Mouse (Mus musculus) neural tube, embryonic 12.5 days (tissue): ENCODE data around the gene Prkag3. TPM values are rescaled to one million over a fixed set of nuclear protein-coding genes. Genes with fewer than 3 reads are reported as not detected.

Source experiments
- ATAC-seq: fragments of 200-750 bp; cut with Nextera tagmentation; 2 replicates; pipeline ENCODE4 v1.8.0; 2017; ENCODE audit warnings: low read depth, mild to moderate bottlenecking, moderate TSS enrichment, moderate library complexity; ENCODE audit not compliant: low FRiP score
- H3K27ac ChIP-seq: fragments of 300-500 bp; sonication (generic); 2 replicates; pipeline ENCODE4 v1.5.1; 2016
- H3K27me3 ChIP-seq: fragments of 300-500 bp; sonication (generic); replicated peaks from 2 replicates; pipeline ENCODE4 v1.6.1; 2016; ENCODE audit warnings: mild to moderate bottlenecking
- H3K36me3 ChIP-seq: fragments of 300-500 bp; sonication (generic); 2 replicates; pipeline ENCODE4 v1.6.1; 2016; ENCODE audit warnings: mild to moderate bottlenecking
- H3K4me1 ChIP-seq: fragments of 300-500 bp; sonication (generic); 2 replicates; pipeline ENCODE4 v1.6.1; 2016
- H3K4me2 ChIP-seq: fragments of 300-500 bp; sonication (generic); replicated peaks from 2 replicates; pipeline ENCODE4 v1.6.1; 2016; ENCODE audit warnings: mild to moderate bottlenecking
- H3K4me3 ChIP-seq: fragments of 300-500 bp; sonication (generic); 2 replicates; pipeline ENCODE4 v1.5.1; 2016
- H3K9ac ChIP-seq: fragments of 300-500 bp; sonication (generic); 2 replicates; pipeline ENCODE4 v1.6.1; 2016; ENCODE audit warnings: mild to moderate bottlenecking
- H3K9me3 ChIP-seq: fragments of 300-500 bp; sonication (generic); 2 replicates; pipeline ENCODE4 v1.6.1; 2016; ENCODE audit warnings: mild to moderate bottlenecking
- WGBS: fragments of 180-500 bp; shearing (Covaris S2); methylation state at CpG from one replicate; pipeline ENCODE4 v1.1.7; 2016; 5-methylcytosine and 5-hydroxymethylcytosine counted together
- polyA plus RNA-seq: library from polyadenylated mRNA; unstranded; fragments of >200 nt; fragmentation: Nextera tagmentation; extraction: Ambion mirVana; gene quantifications from 2 replicates; pipeline ENCODE4 v1.2.1, GENCODE M21; 2016

Prkag3 gene
- polyA plus RNA-seq = 0.10 and 0.40 TPM in 2 replicates

DNA sequence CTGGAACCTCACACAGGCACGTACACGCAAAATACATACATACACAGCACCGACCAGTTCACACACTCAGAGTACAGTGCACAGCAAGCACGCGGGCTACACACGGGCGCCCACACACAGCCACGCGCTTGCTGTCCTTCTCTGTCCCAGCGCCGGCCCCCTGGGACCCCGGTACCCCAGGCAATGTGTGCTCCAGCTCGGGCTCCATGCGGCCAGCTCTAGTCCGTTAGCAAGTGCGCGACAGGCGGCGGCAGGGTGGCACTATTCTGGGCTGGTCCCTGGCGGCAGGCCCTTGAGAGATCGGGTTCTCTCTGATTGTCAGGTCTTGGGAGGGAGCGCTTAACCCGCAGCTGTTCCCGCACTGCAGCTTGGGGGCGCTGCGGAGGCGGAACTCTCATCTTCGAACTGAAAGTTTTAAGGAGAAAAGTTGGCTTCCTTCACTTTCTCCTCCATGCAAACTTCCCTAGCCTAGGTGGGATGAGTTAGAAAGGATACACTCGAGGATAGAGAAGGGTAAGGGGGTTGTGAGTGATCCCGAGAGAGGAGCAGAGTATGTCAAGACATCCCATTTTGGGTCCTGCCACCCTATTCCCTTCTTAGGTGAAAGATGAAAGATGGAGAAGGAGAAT is at the start of gene Prkag3:
Gene Prkag3, minus strand, starts transcription at position 579 of the 629 bp plus-strand sequence.
- peak within 1 kb of the TSS; percentile 56 for H3K4me2 ChIP-seq
- peaks cover 8% of the 10 kb centered on the region for H3K4me1 ChIP-seq
- H3K4me3 ChIP-seq = 0 out of 2 replicates have a peak within 1 kb of the TSS, but pooled peaks have one; percentile 3
- H3K9me3 ChIP-seq = no peaks in the 10 kb centered on the region
- peaks cover 12% of the 10 kb centered on the region for H3K27me3 ChIP-seq
- H3K27ac ChIP-seq = no peak within 1 kb of the TSS
- no peak for ATAC-seq
- no peak within 1 kb of the TSS for H3K9ac ChIP-seq
- no peaks in the 10 kb centered on the region for H3K36me3 ChIP-seq
- 10% methylated on average over 30 of the region's 30 CpGs for WGBS

DNA sequence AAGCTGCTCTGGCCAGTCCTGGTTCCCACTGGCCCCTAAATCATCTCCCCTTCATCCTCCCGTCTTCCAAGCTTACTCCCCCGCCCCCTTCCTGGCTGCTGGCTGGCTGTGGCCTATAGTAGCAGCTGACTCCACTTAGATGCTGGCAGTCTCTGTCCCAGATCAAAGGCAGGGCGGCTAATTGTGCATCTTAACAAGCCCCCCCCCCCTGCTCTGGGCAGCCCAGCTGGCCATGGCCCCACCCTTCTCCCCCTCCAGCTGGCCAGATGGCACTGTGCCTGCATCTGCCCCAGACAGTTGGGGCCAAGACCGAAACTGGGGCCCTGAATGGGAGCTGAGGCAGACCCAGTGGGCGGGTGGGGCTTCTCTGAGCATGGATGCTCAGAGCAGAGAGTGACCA is 48.4 kb upstream of the Prkag3 start:
- H3K4me1 ChIP-seq = peaks cover 43% of the 10 kb centered on the region
- no peak overlapping the region for H3K9ac ChIP-seq
- peaks cover 80% of the 10 kb centered on the region for H3K27me3 ChIP-seq
- 3% methylated on average over 5 of the region's 5 CpGs for WGBS
- H3K4me3 ChIP-seq = no peak overlapping the region
- H3K36me3 ChIP-seq = no peaks in the 10 kb centered on the region
- no peak overlapping the region for H3K27ac ChIP-seq
- no peaks in the 10 kb centered on the region for H3K9me3 ChIP-seq
- 0 out of 2 replicates have a peak overlapping the region, but pooled peaks have one; percentile 3 for H3K4me2 ChIP-seq
- ATAC-seq = peak; percentile 80

DNA sequence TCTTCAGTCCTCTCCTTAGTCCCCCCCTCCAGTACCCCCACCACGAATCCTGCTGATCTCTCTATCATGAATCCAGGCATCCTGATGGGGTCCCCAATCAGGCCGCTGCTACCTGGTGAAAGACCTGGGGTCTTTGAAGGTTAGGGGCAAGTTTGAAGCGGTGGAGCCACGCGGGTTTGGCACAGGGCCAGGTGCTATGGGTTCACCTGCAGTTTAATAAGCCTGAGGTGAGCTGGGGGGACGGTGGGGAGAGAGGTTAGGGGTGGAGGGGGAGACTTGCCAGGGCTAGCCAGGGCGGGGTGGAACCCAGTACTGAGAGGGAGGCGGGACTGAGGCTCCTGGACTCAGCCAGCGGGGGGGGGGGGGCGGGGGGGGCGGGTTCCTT is 46.1 kb upstream of the Prkag3 start:
- H3K4me1 ChIP-seq = peaks cover 44% of the 10 kb centered on the region
- no peak for ATAC-seq
- no peak overlapping the region for H3K4me3 ChIP-seq
- 0 out of 2 replicates have a peak overlapping the region, but pooled peaks have one; percentile 26 for H3K9ac ChIP-seq
- H3K4me2 ChIP-seq = peak overlapping the region; percentile 59
- 4% methylated on average over 10 of the region's 11 CpGs for WGBS
- peaks cover 81% of the 10 kb centered on the region for H3K27me3 ChIP-seq
- H3K36me3 ChIP-seq = no peaks in the 10 kb centered on the region
- H3K27ac ChIP-seq = no peak overlapping the region
- no peaks in the 10 kb centered on the region for H3K9me3 ChIP-seq

DNA sequence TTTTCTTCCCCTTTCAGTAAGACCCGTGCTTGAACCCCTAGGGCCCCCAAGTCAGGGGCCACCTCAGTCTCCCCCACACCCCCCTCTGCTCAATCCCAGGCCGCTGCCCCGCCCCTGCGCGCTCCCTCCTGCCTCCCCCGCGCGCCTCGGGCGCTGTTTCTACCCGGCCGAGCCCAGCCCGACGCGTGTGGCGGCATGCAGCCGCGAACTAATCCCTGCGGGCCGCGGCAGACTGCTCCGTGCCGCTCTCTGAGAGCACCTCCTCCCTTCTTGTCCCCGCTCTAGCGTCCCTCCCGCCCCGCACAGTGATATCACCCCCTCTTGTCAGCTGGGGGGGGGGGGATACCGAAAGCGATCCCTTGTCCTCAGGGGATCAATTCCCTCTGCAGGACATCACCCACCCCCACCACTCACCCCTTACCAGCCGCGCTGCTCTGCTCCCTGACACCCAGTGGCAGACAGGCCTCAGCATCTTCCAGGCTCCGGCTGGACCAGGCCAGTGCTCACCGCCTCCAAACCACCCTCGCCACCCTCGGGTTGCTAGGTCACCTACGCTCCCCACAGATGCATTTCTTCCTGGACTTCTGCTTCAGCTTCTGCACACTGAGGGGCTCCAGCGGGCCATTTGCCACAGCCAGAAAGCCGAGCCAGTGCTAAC is 45.6 kb upstream of the Prkag3 start:
- Histone ChIP-seq H3K4me3 (peak overlapping the region; percentile 20; the same call in 1 of the 2 replicates), H3K36me3 (no peaks in the 10 kb centered on the region), H3K4me1 (peaks cover 48% of the 10 kb centered on the region), H3K27me3 (peaks cover 81% of the 10 kb centered on the region), H3K27ac (no peak overlapping the region), H3K9ac (peak overlapping the region; percentile 26; the same call in 1 of the 2 replicates), H3K4me2 (peak overlapping the region; percentile 59), H3K9me3 (no peaks in the 10 kb centered on the region)
- ATAC-seq = peak; percentile 27; the same call in 1 of the 2 replicates
- 2% methylated on average over 38 of the region's 38 CpGs for WGBS

DNA sequence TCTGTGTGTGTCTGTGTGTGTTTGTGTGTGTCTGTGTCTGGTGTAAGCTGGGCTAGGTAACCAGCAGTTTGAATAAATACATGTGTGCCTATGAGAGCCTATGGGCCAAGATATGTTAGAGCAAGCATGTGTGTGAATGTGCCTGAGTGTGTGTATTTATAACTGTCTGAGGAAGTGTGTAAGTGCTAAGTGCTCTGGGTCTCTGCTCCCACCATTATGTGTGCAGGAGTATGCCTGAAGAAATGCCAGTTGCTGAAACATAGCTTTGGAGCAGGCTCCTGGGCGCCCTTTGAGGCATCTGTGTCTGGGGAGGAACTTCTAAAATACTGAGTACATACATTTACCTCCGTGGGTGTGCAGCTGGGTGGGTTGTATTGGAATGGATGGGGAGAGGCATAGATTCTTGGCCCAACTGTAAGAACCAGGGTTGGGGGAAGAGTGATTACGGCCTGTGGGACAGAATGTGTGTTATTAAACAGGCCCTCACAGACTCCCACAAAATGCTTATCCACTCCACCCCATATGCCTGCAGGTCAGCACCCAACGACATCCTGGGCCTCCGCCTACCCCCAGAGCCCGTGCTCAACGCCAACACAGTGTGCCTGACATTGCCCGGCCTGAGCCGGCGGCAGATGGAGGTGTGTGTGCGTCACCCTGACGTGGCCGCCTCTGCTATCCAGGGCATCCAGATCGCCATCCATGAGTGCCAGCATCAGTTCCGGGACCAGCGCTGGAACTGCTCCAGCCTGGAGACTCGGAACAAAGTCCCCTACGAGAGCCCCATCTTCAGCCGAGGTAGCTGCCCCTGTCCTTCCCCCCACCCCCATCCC is 44.0 kb upstream of the Prkag3 start:
- Histone ChIP-seq H3K27me3 (peaks cover 82% of the 10 kb centered on the region), H3K4me2 (no peak overlapping the region), H3K9me3 (no peaks in the 10 kb centered on the region), H3K36me3 (no peaks in the 10 kb centered on the region), H3K4me3 (no peak overlapping the region), H3K27ac (no peak overlapping the region), H3K9ac (no peak overlapping the region), H3K4me1 (peaks cover 45% of the 10 kb centered on the region)
- no peak for ATAC-seq
- 9% methylated on average over 19 of the region's 19 CpGs for WGBS

DNA sequence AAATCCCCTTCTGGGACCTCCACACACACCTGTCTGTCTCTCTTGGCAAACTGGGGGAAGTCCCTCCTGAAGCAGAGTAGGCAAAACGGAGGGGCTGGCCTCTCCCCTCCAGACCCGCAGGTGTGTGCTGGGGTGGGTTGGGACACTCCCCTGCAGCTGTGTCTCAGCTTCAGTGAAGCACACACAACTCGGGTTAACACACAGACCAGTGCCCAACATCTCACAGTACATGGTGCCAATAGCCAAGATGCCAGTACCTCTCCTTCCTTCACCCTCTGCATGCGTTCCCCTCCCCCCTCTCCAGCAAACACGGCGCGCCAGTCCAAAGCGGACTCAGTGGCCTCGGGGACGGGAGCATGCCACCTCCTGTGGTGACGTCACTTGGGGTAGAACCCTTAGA is 42.2 kb upstream of the Prkag3 start, which contains the start of gene Wnt10a:
Gene Wnt10a, plus strand, starts transcription at position 268 of the 400 bp plus-strand sequence.
- peaks cover 32% of the 10 kb centered on the region for H3K4me1 ChIP-seq
- ATAC-seq = no peak
- no peaks in the 10 kb centered on the region for H3K36me3 ChIP-seq
- 0 out of 2 replicates have a peak within 1 kb of the TSS, but pooled peaks have one; percentile 26 for H3K9ac ChIP-seq
- WGBS = 1% methylated on average over 11 of the region's 11 CpGs
- no peaks in the 10 kb centered on the region for H3K9me3 ChIP-seq
- H3K27me3 ChIP-seq = peaks cover 94% of the 10 kb centered on the region
- no peak within 1 kb of the TSS for H3K27ac ChIP-seq
- H3K4me3 ChIP-seq = peak within 1 kb of the TSS; percentile 18
- H3K4me2 ChIP-seq = peak within 1 kb of the TSS; percentile 55

DNA sequence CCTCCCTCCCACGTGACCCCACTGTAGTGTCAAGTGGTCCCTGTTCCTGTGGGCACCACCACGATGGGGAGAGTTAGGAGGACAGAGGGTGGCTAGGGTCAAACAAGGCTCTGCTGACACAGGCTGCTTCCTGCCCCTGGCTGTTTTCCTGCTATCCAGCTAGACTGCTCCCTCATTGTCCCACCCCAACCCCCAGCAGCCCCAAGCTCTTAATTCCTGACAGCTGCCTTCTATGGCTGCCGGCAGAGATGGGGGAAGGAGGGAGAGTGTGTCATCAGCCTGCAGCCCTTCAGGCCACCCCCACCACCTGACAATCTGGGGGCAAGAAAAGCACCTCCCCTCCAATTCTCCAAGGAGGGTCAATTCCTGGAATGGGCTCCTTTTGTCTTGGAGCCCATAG is 41.1 kb upstream of the Prkag3 start:
- Histone ChIP-seq H3K9ac (no peak overlapping the region), H3K4me1 (peaks cover 29% of the 10 kb centered on the region), H3K27me3 (peaks cover 93% of the 10 kb centered on the region), H3K4me2 (no peak overlapping the region), H3K9me3 (no peaks in the 10 kb centered on the region), H3K27ac (no peak overlapping the region), H3K36me3 (no peaks in the 10 kb centered on the region), H3K4me3 (no peak overlapping the region)
- 3% methylated on average over 3 of the region's 3 CpGs for WGBS
- ATAC-seq = no peak

DNA sequence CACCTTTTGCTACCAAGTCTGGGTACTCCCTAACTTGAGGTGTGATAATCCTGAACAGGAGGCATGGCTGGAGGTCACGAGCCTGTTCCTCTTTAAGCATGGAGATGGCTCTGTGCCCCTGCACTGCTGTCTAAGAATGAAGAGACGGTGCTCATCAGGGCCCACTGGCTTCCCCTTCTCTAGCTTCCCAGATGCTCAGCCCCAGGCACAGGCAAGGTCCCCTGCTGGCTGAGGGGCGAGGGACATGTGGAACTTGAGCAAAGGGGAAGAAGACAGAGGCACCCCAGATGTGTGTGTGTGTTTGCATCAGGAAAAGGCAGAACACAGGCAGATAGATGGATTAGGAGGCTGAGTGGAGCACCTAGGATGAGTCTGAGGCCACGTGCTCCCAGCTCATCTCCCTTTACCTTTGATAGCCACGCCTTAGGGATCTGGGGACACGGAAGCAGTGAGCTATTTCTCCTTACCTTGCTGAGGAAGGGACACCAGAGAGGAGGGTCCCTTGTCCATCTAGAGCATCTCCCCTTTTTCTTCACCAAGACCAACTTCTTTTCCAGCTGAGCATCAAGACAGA is 39.7 kb upstream of the Prkag3 start:
- 16% methylated on average over 6 of the region's 6 CpGs for WGBS
- peaks cover 93% of the 10 kb centered on the region for H3K27me3 ChIP-seq
- H3K36me3 ChIP-seq = no peaks in the 10 kb centered on the region
- no peak overlapping the region for H3K9ac ChIP-seq
- H3K4me3 ChIP-seq = no peak overlapping the region
- no peak for ATAC-seq
- no peak overlapping the region for H3K4me2 ChIP-seq
- H3K27ac ChIP-seq = no peak overlapping the region
- H3K9me3 ChIP-seq = no peaks in the 10 kb centered on the region
- H3K4me1 ChIP-seq = peaks cover 26% of the 10 kb centered on the region

DNA sequence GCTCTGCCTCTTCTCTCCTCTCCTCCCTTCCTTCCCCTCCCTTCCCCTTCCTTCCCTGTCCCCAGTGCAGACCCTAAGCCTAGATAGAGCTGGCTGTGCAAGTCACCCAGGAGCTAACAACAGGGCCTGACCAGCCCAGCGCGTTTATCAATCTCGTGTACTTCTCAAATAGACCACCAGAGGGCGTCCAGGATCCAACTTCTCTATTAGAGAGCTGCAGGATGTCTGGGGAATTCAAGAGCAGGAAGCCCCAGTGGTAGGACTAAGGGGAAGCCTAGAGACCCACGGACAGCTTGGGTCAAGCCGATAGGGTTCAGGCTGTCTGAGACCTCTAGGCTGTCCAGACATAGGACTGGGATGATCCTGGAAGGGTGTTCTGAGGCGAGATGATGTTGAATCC is 38.8 kb upstream of the Prkag3 start:
- ATAC-seq = peak; percentile 17; the same call in 1 of the 2 replicates
- WGBS = 7% methylated on average over 7 of the region's 7 CpGs
- no peaks in the 10 kb centered on the region for H3K36me3 ChIP-seq

DNA sequence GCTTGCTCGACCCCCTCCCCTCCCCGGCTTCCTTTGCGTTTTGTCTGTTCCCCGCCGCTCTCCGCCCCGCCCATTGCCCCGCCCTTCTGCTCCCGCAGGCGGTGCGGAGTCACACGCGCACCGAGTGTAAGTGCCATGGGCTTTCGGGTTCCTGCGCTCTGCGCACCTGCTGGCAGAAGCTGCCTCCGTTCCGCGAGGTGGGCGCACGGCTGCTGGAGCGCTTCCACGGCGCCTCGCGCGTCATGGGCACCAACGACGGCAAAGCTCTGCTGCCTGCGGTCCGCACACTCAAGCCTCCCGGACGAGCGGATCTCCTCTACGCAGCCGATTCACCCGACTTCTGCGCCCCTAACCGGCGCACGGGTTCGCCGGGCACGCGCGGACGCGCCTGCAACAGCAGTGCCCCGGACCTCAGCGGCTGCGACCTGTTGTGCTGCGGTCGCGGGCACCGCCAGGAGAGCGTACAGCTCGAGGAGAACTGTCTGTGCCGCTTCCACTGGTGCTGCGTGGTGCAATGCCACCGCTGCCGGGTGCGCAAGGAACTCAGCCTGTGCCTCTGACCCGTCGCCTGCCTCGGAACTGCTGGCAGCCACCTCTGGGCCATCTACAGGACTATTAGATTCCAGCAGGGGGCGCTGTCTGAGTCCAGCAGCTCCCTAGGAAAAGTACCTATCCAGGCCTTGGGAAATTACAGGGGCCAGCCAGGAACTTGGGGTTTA is 35.2 kb upstream of the Prkag3 start:
- Histone ChIP-seq H3K9me3 (no peaks in the 10 kb centered on the region), H3K9ac (peak overlapping the region; percentile 22; the same call in 1 of the 2 replicates), H3K36me3 (no peaks in the 10 kb centered on the region), H3K27me3 (peaks cover 84% of the 10 kb centered on the region), H3K27ac (no peak overlapping the region), H3K4me2 (peak overlapping the region; percentile 91), H3K4me3 (peak overlapping the region; percentile 42), H3K4me1 (peaks cover 16% of the 10 kb centered on the region)
- 0 out of 2 replicates have a peak, but pooled peaks have one; percentile 30 for ATAC-seq
- WGBS = 1% methylated on average over 67 of the region's 67 CpGs

More for the DNA sequence above, 38.8 kb upstream of the Prkag3 start:
- no peaks in the 10 kb centered on the region for H3K9me3 ChIP-seq
- no peak overlapping the region for H3K27ac ChIP-seq
- H3K9ac ChIP-seq = no peak overlapping the region
- no peak overlapping the region for H3K4me2 ChIP-seq
- peaks cover 29% of the 10 kb centered on the region for H3K4me1 ChIP-seq
- no peak overlapping the region for H3K4me3 ChIP-seq
- H3K27me3 ChIP-seq = peaks cover 93% of the 10 kb centered on the region

DNA sequence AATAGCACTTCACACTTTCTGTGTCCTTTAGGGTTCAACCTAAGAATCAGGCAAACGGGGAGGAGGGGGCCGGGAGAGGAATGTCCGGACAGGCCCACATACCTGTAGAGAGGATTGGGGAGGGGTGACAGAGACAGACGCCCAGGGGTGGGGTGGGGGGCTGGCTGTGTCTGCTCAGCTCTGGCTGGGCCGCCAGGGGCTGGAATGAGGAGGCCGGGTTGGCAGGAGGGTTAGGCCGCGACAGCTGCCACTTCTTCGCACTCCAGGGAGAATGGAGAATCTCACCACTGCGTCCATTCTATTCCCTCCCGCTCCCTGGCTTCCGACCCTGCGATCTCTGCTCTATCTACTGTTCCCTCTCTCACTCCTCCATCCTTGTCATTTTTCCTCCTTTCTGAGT is 34.5 kb upstream of the Prkag3 start:
- peaks cover 82% of the 10 kb centered on the region for H3K27me3 ChIP-seq
- peak; percentile 49; the same call in 1 of the 2 replicates for ATAC-seq
- H3K27ac ChIP-seq = no peak overlapping the region
- peak overlapping the region; percentile 91 for H3K4me2 ChIP-seq
- H3K36me3 ChIP-seq = no peaks in the 10 kb centered on the region
- no peak overlapping the region for H3K9ac ChIP-seq
- no peaks in the 10 kb centered on the region for H3K9me3 ChIP-seq
- peak overlapping the region; percentile 42 for H3K4me3 ChIP-seq
- H3K4me1 ChIP-seq = peaks cover 16% of the 10 kb centered on the region
- WGBS = 2% methylated on average over 13 of the region's 13 CpGs
